Mouse (Mus musculus) stomach, embryonic 15.5 days (tissue): ENCODE data around the gene Bcor. TPM values are rescaled to one million over a fixed set of nuclear protein-coding genes. Genes with fewer than 3 reads are reported as not detected.

Experiments
- ATAC-seq: fragments of 200-750 bp; cut with Nextera tagmentation; 2 replicates; pipeline ENCODE4 v1.8.0; 2017; ENCODE audit warnings: low read depth, moderate number of reproducible peaks, moderate TSS enrichment; ENCODE audit not compliant: insufficient read depth, low FRiP score
- H3K27ac ChIP-seq: fragments of 300-500 bp; sonication (generic); 2 replicates; pipeline ENCODE4 v1.5.1; 2015; ENCODE audit warnings: mild to moderate bottlenecking, inconsistent platforms
- H3K27me3 ChIP-seq: fragments of 300-500 bp; sonication (generic); replicated peaks from 2 replicates; pipeline ENCODE4 v1.6.1; 2015; ENCODE audit warnings: inconsistent platforms
- H3K36me3 ChIP-seq: fragments of 300-500 bp; sonication (generic); 2 replicates; pipeline ENCODE4 v1.6.1; 2015; ENCODE audit warnings: inconsistent platforms
- H3K4me1 ChIP-seq: fragments of 300-500 bp; sonication (generic); 2 replicates; pipeline ENCODE4 v1.6.1; 2015; ENCODE audit warnings: inconsistent platforms
- H3K4me2 ChIP-seq: fragments of 300-500 bp; sonication (generic); 2 replicates; pipeline ENCODE4 v1.6.1; 2015; ENCODE audit warnings: mild to moderate bottlenecking, inconsistent platforms
- H3K4me3 ChIP-seq: fragments of 300-500 bp; sonication (generic); replicated peaks from 2 replicates; pipeline ENCODE4 v1.5.1; 2015; ENCODE audit warnings: inconsistent platforms
- H3K9ac ChIP-seq: fragments of 300-500 bp; sonication (generic); 2 replicates; pipeline ENCODE4 v1.6.1; 2015; ENCODE audit warnings: inconsistent platforms
- H3K9me3 ChIP-seq: fragments of 300-500 bp; sonication (generic); 2 replicates; pipeline ENCODE4 v1.6.1; 2016; ENCODE audit warnings: inconsistent platforms
- WGBS: fragments of 180-500 bp; shearing (Covaris S2); methylation state at CpG from one replicate; pipeline ENCODE4 v1.1.7; 2015; 5-methylcytosine and 5-hydroxymethylcytosine counted together
- polyA plus RNA-seq: library from polyadenylated mRNA; unstranded; fragments of >200 nt; fragmentation: Nextera tagmentation; extraction: Ambion mirVana; gene quantifications from 2 replicates; pipeline ENCODE4 v1.2.1, GENCODE M21; 2015

Bcor gene
- polyA plus RNA-seq, 1 experiment from 2014 or later = 14.0 TPM

GRCm38 (mm10) chrX:12005181-12006030, 154.7 kb downstream of the Bcor start:
- H3K27me3 ChIP-seq = peaks cover 39% of the 10 kb centered on the region; the same call in 1 of the 2 replicates
- 10% methylated on average over 35 of the region's 38 CpGs for WGBS
- no peaks in the 10 kb centered on the region for H3K36me3 ChIP-seq
- peak overlapping the region; percentile 73 for H3K4me2 ChIP-seq
- H3K27ac ChIP-seq = peak overlapping the region; percentile 90
- peak; percentile 65 for ATAC-seq
- H3K4me1 ChIP-seq = peaks cover 21% of the 10 kb centered on the region
- H3K4me3 ChIP-seq = peak overlapping the region; percentile 47
- H3K9me3 ChIP-seq = no peaks in the 10 kb centered on the region
- no peak overlapping the region for H3K9ac ChIP-seq

- Histone ChIP-seq H3K9me3 (no peaks in the 10 kb centered on the region), H3K4me2 (no peak overlapping the region), H3K27me3 (peaks cover 45% of the 10 kb centered on the region; the same call in 1 of the 2 replicates), H3K4me1 (peaks cover 21% of the 10 kb centered on the region), H3K36me3 (no peaks in the 10 kb centered on the region), H3K9ac (no peak overlapping the region), H3K4me3 (no peak overlapping the region), H3K27ac (no peak overlapping the region)
- WGBS = 24% methylated on average over 16 of the region's 16 CpGs
- ATAC-seq = no peak
These were observed 155.7 kb downstream of the Bcor start for GRCm38 (mm10) chrX:12004416-12004815.

GRCm38 (mm10) chrX:12003947-12004346, 156.2 kb downstream of the Bcor start:
- Histone ChIP-seq H3K4me1 (peaks cover 21% of the 10 kb centered on the region), H3K4me3 (no peak overlapping the region), H3K27me3 (peaks cover 49% of the 10 kb centered on the region; the same call in 1 of the 2 replicates), H3K36me3 (no peaks in the 10 kb centered on the region), H3K9me3 (no peaks in the 10 kb centered on the region), H3K4me2 (no peak overlapping the region), H3K9ac (no peak overlapping the region), H3K27ac (no peak overlapping the region)
- ATAC-seq = no peak
- 35% methylated on average over 6 of the region's 6 CpGs for WGBS

GRCm38 (mm10) chrX:12003539-12003938, 156.6 kb downstream of the Bcor start:
- no peak for ATAC-seq

GRCm38 (mm10) chrX:12003106-12003505, 157.0 kb downstream of the Bcor start:
- no peak overlapping the region for H3K9ac ChIP-seq
- H3K9me3 ChIP-seq = no peaks in the 10 kb centered on the region
- H3K27ac ChIP-seq = no peak overlapping the region
- WGBS = 25% methylated on average over 9 of the region's 9 CpGs
- peaks cover 47% of the 10 kb centered on the region; the same call in 1 of the 2 replicates for H3K27me3 ChIP-seq
- H3K4me1 ChIP-seq = peaks cover 21% of the 10 kb centered on the region
- H3K36me3 ChIP-seq = no peaks in the 10 kb centered on the region
- no peak overlapping the region for H3K4me3 ChIP-seq
- H3K4me2 ChIP-seq = no peak overlapping the region
- no peak for ATAC-seq

More at GRCm38 (mm10) chrX:12003539-12003938, 156.6 kb downstream of the Bcor start:
- no peak overlapping the region for H3K4me2 ChIP-seq
- H3K9ac ChIP-seq = no peak overlapping the region
- no peak overlapping the region for H3K27ac ChIP-seq
- peaks cover 21% of the 10 kb centered on the region for H3K4me1 ChIP-seq
- no peaks in the 10 kb centered on the region for H3K9me3 ChIP-seq
- H3K36me3 ChIP-seq = no peaks in the 10 kb centered on the region
- WGBS = 9% methylated on average over 1 of the region's 1 CpGs
- H3K4me3 ChIP-seq = no peak overlapping the region
- peaks cover 51% of the 10 kb centered on the region; the same call in 1 of the 2 replicates for H3K27me3 ChIP-seq

- H3K4me3 ChIP-seq = no peak overlapping the region
- peaks cover 21% of the 10 kb centered on the region for H3K4me1 ChIP-seq
- no peaks in the 10 kb centered on the region for H3K9me3 ChIP-seq
- no peak overlapping the region for H3K27ac ChIP-seq
- H3K9ac ChIP-seq = no peak overlapping the region
- 39% methylated on average over 6 of the region's 6 CpGs for WGBS
- peaks cover 47% of the 10 kb centered on the region; the same call in 1 of the 2 replicates for H3K27me3 ChIP-seq
- no peaks in the 10 kb centered on the region for H3K36me3 ChIP-seq
- no peak for ATAC-seq
- no peak overlapping the region for H3K4me2 ChIP-seq
These were observed 157.6 kb downstream of the Bcor start for GRCm38 (mm10) chrX:12002596-12002995.

GRCm38 (mm10) chrX:12001969-12002368, 158.2 kb downstream of the Bcor start:
- H3K27ac ChIP-seq = no peak overlapping the region
- peaks cover 42% of the 10 kb centered on the region; the same call in 1 of the 2 replicates for H3K27me3 ChIP-seq
- no peak for ATAC-seq
- peaks cover 21% of the 10 kb centered on the region for H3K4me1 ChIP-seq
- WGBS = 26% methylated on average over 3 of the region's 3 CpGs
- H3K9me3 ChIP-seq = no peaks in the 10 kb centered on the region
- H3K36me3 ChIP-seq = no peaks in the 10 kb centered on the region
- no peak overlapping the region for H3K4me3 ChIP-seq
- H3K9ac ChIP-seq = no peak overlapping the region
- no peak overlapping the region for H3K4me2 ChIP-seq

GRCm38 (mm10) chrX:12001336-12001735, 158.8 kb downstream of the Bcor start:
- H3K4me1 ChIP-seq = peaks cover 21% of the 10 kb centered on the region
- WGBS = 48% methylated on average over 16 of the region's 16 CpGs

GRCm38 (mm10) chrX:12000620-12001019, 159.5 kb downstream of the Bcor start:
- Histone ChIP-seq H3K27ac (no peak overlapping the region), H3K9me3 (no peaks in the 10 kb centered on the region), H3K4me1 (peaks cover 21% of the 10 kb centered on the region), H3K4me3 (no peak overlapping the region), H3K36me3 (no peaks in the 10 kb centered on the region), H3K4me2 (no peak overlapping the region), H3K9ac (no peak overlapping the region), H3K27me3 (peaks cover 34% of the 10 kb centered on the region; the same call in 1 of the 2 replicates)
- WGBS = 44% methylated on average over 13 of the region's 13 CpGs
- no peak for ATAC-seq

More at GRCm38 (mm10) chrX:12001336-12001735, 158.8 kb downstream of the Bcor start:
- Histone ChIP-seq H3K9me3 (no peaks in the 10 kb centered on the region), H3K4me3 (no peak overlapping the region), H3K36me3 (no peaks in the 10 kb centered on the region), H3K9ac (no peak overlapping the region), H3K4me2 (no peak overlapping the region), H3K27ac (no peak overlapping the region), H3K27me3 (peaks cover 40% of the 10 kb centered on the region; the same call in 1 of the 2 replicates)
- ATAC-seq = no peak

GRCm38 (mm10) chrX:11999951-12000350, 160.2 kb downstream of the Bcor start:
- WGBS = 43% methylated on average over 19 of the region's 19 CpGs

GRCm38 (mm10) chrX:11998934-11999336, 161.2 kb downstream of the Bcor start:
- Histone ChIP-seq H3K4me2 (peak overlapping the region; percentile 66), H3K27me3 (peaks cover 22% of the 10 kb centered on the region; the same call in 1 of the 2 replicates), H3K27ac (no peak overlapping the region), H3K4me1 (peaks cover 5% of the 10 kb centered on the region; the same call in 1 of the 2 replicates), H3K36me3 (no peaks in the 10 kb centered on the region), H3K9ac (no peak overlapping the region), H3K4me3 (peak overlapping the region; percentile 33), H3K9me3 (no peaks in the 10 kb centered on the region)
- 3% methylated on average over 29 of the region's 41 CpGs for WGBS
- ATAC-seq = peak; percentile 79

More at GRCm38 (mm10) chrX:11999951-12000350, 160.2 kb downstream of the Bcor start:
- peaks cover 33% of the 10 kb centered on the region; the same call in 1 of the 2 replicates for H3K27me3 ChIP-seq
- H3K27ac ChIP-seq = no peak overlapping the region
- no peak overlapping the region for H3K4me3 ChIP-seq
- no peak overlapping the region for H3K9ac ChIP-seq
- ATAC-seq = no peak
- H3K36me3 ChIP-seq = no peaks in the 10 kb centered on the region
- peaks cover 15% of the 10 kb centered on the region; the same call in 1 of the 2 replicates for H3K4me1 ChIP-seq
- H3K4me2 ChIP-seq = no peak overlapping the region
- no peaks in the 10 kb centered on the region for H3K9me3 ChIP-seq

- Histone ChIP-seq H3K4me3 (no peak overlapping the region), H3K36me3 (no peaks in the 10 kb centered on the region), H3K4me2 (no peak overlapping the region), H3K9me3 (no peaks in the 10 kb centered on the region), H3K27ac (no peak overlapping the region), H3K27me3 (peaks cover 22% of the 10 kb centered on the region; the same call in 1 of the 2 replicates), H3K9ac (no peak overlapping the region), H3K4me1 (no peaks in the 10 kb centered on the region)
- ATAC-seq = no peak
- 85% methylated on average over 2 of the region's 2 CpGs for WGBS
These were observed 163.3 kb downstream of the Bcor start for GRCm38 (mm10) chrX:11996891-11997290.
